Mouse (Mus musculus) stomach, postnatal 0 days (tissue): ENCODE measurements around the gene Rspo3. TPM values are rescaled to one million over a fixed set of nuclear protein-coding genes. Genes with fewer than 3 reads are reported as not detected.

Experiments
- ATAC-seq: fragments of 200-750 bp; cut with Nextera tagmentation; 2 replicates; pipeline ENCODE4 v1.8.0; 2017; ENCODE audit not compliant: low FRiP score, low TSS enrichment
- DNase-seq: peaks from one replicate; pipeline ENCODE4 v3.0.0-alpha.2; 2016; ENCODE audit warnings: low spot score
- H3K27ac ChIP-seq: fragments of 300-500 bp; sonication (generic); replicated peaks from 2 replicates; pipeline ENCODE4 v1.5.1; 2014; ENCODE audit warnings: mild to moderate bottlenecking, control low read depth
- H3K27me3 ChIP-seq: fragments of 300-500 bp; sonication (generic); 2 replicates; pipeline ENCODE4 v1.6.1; 2014; ENCODE audit warnings: low read length; ENCODE audit not compliant: control insufficient read depth, insufficient read depth
- H3K36me3 ChIP-seq: fragments of 300-500 bp; sonication (generic); 2 replicates; pipeline ENCODE4 v1.6.1; 2014; ENCODE audit warnings: low read length, mixed read lengths; ENCODE audit not compliant: control insufficient read depth, insufficient read depth
- H3K4me1 ChIP-seq: fragments of 300-500 bp; sonication (generic); replicated peaks from 2 replicates; pipeline ENCODE4 v1.6.1; 2014; ENCODE audit warnings: antibody characterized with exemption; ENCODE audit not compliant: control insufficient read depth, insufficient read depth
- H3K4me2 ChIP-seq: fragments of 300-500 bp; sonication (generic); replicated peaks from 2 replicates; pipeline ENCODE4 v1.6.1; 2014; ENCODE audit warnings: low read depth, mild to moderate bottlenecking, control low read depth, moderate library complexity
- H3K4me3 ChIP-seq: fragments of 300-500 bp; sonication (generic); 2 replicates; pipeline ENCODE4 v1.5.1; 2014; ENCODE audit warnings: low read depth, low read length, control low read depth
- H3K9ac ChIP-seq: fragments of 300-500 bp; sonication (generic); 2 replicates; pipeline ENCODE4 v1.6.1; 2014; ENCODE audit warnings: mild to moderate bottlenecking, low read length, control low read depth, mixed read lengths
- H3K9me3 ChIP-seq: fragments of 300-500 bp; sonication (generic); 2 replicates; pipeline ENCODE4 v1.6.1; 2016; ENCODE audit warnings: low read length; ENCODE audit not compliant: control insufficient read depth
- CTCF ChIP-seq: IDR thresholded peaks from 2 replicates; pipeline ENCODE4 v1.5.1; 2016; ENCODE audit warnings: antibody characterized with exemption, low read depth, mild to moderate bottlenecking, moderate library complexity
- EP300 ChIP-seq: optimal IDR thresholded peaks from 2 replicates; pipeline ENCODE3; 2016; ENCODE audit warnings: antibody characterized with exemption
- whole genome bisulfite sequencing: fragments of 180-500 bp; shearing (Covaris S2); extraction: QIAGEN DNeasy Blood & Tissue Kit; methylation state at CpG from one replicate; pipeline ENCODE4 v1.1.7; 2014; 5-methylcytosine and 5-hydroxymethylcytosine counted together
- polyA plus RNA-seq: library from polyadenylated mRNA; unstranded; fragments of >200 nt; fragmentation: Nextera tagmentation; extraction: Ambion mirVana; gene quantifications from 2 replicates; pipeline ENCODE4 v1.2.1, GENCODE M21; 2015

The Rspo3 gene
- 7.6 TPM in 2 replicates for polyA plus RNA-seq

DNA sequence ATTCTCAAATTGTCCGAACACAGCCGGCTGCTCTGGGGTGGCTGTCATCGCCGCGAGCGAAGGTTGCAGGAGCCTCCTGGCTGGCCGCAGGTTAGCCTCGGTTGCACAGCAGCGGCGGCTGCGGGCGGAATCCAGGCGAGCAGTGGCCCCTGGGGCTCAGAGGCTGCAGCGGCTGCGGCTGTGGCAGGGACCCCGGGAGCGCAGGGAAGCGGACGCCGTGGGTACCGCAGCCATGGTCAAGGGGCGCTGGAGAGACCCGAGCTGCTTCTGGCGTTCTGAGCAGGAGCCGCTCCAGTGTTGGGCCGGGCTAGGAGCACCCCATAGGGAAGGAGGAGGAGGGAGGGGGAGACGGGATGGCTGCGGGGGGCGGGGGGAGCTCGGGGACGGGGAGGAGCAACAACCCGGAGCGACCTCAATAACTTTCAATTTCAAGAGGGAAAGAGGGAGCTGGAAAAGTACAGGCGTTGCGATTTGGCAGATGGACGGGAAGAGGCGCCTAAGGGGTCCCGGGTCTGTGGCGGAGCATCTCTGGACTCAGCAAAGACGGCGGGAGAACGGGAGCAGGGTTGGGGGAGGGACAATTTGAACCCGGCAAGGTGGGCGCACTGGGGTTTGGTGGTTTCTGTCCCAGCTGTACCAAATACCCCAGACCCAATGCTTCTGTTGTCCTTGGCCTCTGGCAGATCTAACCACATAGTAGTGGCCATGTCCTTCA, at the start of gene Rspo3:
Rspo3 (minus strand) TSS at position 322 of the 715 bp plus-strand sequence.
- ATAC-seq, result peak; percentile 73; the same call in 1 of the 2 replicates
- H3K9ac ChIP-seq, result peak within 1 kb of the TSS; percentile 66
- H3K36me3 ChIP-seq, result no peaks in the 10 kb centered on the region
- no peaks in the 10 kb centered on the region; the same call in 1 of the 2 replicates for H3K27me3 ChIP-seq
- 1% methylated on average over 41 of the region's 44 CpGs for WGBS
- peak within 1 kb of the TSS; percentile 94 for H3K4me2 ChIP-seq
- no peaks in the 10 kb centered on the region for H3K4me1 ChIP-seq
- DNase-seq, result peak; percentile 47
- peak within 1 kb of the TSS; percentile 62 for H3K4me3 ChIP-seq
- H3K9me3 ChIP-seq, result no peaks in the 10 kb centered on the region
- peak within 1 kb of the TSS; percentile 35; the same call in 1 of the 2 replicates for H3K27ac ChIP-seq
- 0 out of 2 replicates have a peak, but pooled peaks have one; percentile 7 for TF ChIP-seq CTCF
- TF ChIP-seq EP300, result no peak

DNA sequence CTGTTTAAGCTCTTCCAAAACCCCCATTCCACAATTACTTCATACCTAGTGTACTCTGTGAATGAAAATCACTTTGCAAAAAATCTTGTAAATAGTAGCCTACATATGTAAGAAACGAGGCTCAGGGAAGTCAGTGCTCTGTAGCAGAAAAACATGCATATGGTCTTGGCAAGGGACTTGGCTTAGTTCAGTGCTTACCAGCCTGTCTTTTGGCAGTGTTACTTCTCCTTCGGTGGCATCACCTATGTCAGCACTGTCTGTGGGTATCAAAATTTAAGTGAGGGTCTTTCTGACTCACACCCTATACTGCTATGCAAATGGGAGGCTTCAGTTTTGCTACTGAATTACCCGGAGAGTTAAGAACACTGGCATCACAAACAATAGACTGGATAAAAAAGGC, 46.3 kb upstream of the Rspo3 start:
- H3K9me3 ChIP-seq, result no peaks in the 10 kb centered on the region
- no peak overlapping the region for H3K27ac ChIP-seq
- DNase-seq (no peak), ATAC-seq (no peak)
- H3K4me2 ChIP-seq, result no peak overlapping the region
- H3K27me3 ChIP-seq, result no peaks in the 10 kb centered on the region
- H3K9ac ChIP-seq, result no peak overlapping the region
- H3K4me3 ChIP-seq, result no peak overlapping the region
- no peaks in the 10 kb centered on the region for H3K36me3 ChIP-seq
- 67% methylated on average over 3 of the region's 3 CpGs for WGBS
- TF ChIP-seq EP300 (no peak), CTCF (no peak)
- H3K4me1 ChIP-seq, result no peaks in the 10 kb centered on the region

DNA sequence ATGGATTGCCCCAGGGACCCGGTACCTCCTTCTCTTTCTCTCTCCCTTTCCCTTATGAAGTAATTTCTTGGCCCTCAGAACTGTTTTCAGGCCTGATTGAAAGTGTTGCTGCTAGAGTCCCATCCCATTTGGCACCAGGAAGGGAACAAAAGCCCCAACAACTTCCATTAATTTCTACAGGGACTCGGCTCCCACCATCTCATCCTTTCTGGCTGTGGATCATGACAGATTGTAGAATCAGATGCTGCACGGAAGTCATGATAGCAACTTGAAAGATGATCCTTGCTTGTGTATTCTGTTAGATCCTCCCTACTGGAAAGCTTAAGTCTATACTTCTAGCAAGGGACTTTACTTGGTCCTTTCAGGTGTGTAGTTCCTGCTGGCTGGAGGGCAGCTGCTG, 45.8 kb upstream of the Rspo3 start:
- H3K27me3 ChIP-seq, result no peaks in the 10 kb centered on the region
- no peaks in the 10 kb centered on the region for H3K9me3 ChIP-seq
- ATAC-seq (no peak), DNase-seq (no peak)
- no peak overlapping the region for H3K4me2 ChIP-seq
- H3K4me1 ChIP-seq, result no peaks in the 10 kb centered on the region
- H3K27ac ChIP-seq, result no peak overlapping the region
- H3K36me3 ChIP-seq, result no peaks in the 10 kb centered on the region
- no peak overlapping the region for H3K9ac ChIP-seq
- WGBS, result 55% methylated on average over 3 of the region's 3 CpGs
- H3K4me3 ChIP-seq, result no peak overlapping the region
- no peak for TF ChIP-seq EP300
- no peak for TF ChIP-seq CTCF

DNA sequence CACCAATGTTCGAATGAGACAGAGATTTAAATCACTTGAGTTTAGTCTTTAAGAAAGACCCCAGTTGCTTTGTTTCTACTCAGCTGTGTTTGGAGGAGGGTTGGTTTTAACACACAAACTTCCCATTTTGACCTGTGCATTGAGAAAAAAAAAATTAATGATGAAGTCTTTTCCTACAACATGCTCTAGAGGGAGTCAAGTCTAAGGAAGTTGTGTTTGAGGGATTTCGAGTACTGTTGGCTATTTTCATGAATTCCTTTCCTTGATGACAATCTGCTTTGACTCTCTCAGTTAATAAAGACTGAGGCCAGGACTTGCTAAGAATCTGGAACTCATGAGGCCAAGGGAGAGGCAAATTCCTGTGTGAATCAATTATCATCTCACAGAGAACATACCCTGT, 20.3 kb upstream of the Rspo3 start:
- Histone ChIP-seq H3K9ac (no peak overlapping the region), H3K4me2 (no peak overlapping the region), H3K36me3 (no peaks in the 10 kb centered on the region), H3K9me3 (no peaks in the 10 kb centered on the region), H3K4me1 (no peaks in the 10 kb centered on the region), H3K4me3 (no peak overlapping the region), H3K27me3 (no peaks in the 10 kb centered on the region), H3K27ac (no peak overlapping the region)
- TF ChIP-seq CTCF (peak; percentile 49), EP300 (no peak)
- no peak for DNase-seq
- ATAC-seq, result no peak
- WGBS, result 45% methylated on average over 2 of the region's 2 CpGs

DNA sequence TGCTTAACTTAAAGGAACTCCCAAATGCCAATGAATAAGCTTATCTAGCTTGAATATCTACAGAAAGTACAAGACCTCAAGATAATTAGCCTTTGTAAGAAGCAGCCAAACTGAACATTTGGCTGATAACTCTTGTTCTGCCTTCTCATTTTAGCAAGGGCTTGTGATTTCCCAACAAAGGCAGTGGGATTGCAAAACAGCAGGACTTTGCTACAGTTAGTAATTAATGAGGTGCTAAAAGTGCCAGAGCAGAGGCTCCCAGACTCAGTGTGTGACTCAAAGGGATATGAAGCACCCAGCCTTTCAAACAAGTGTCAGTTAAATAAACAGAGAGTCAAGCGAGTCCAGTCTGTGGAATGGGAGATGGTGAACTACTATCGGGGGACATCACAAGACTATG, 18.7 kb upstream of the Rspo3 start:
- H3K27me3 ChIP-seq, result no peaks in the 10 kb centered on the region
- DNase-seq (no peak), ATAC-seq (no peak)
- H3K4me1 ChIP-seq, result no peaks in the 10 kb centered on the region
- 25% methylated on average over 2 of the region's 2 CpGs for WGBS
- no peak overlapping the region for H3K4me2 ChIP-seq
- no peak overlapping the region for H3K9ac ChIP-seq
- H3K36me3 ChIP-seq, result no peaks in the 10 kb centered on the region
- no peak overlapping the region for H3K4me3 ChIP-seq
- TF ChIP-seq EP300 (no peak), CTCF (no peak)
- H3K27ac ChIP-seq, result no peak overlapping the region
- H3K9me3 ChIP-seq, result no peaks in the 10 kb centered on the region

DNA sequence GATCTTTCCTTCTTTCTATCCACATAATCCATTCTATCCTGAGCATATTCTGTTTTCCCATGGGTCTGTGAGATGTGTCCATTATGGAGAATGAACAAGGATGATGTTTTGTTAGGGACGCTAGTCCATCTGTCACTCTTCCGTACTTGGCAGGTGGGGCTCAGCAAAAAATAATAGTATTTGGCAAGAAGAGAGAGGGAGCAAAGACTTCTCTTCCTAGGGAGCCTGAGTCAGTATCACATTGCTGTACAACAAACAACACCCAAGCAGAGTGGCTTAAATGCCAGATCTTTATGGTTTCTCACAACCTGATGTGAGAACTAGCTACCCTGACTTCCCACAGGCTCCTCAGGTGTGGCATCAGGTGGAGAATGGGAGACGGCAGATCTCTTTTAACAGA, 7.3 kb upstream of the Rspo3 start:
- Histone ChIP-seq H3K27me3 (no peaks in the 10 kb centered on the region), H3K36me3 (no peaks in the 10 kb centered on the region), H3K4me2 (no peak overlapping the region), H3K9ac (no peak overlapping the region), H3K27ac (no peak overlapping the region), H3K4me1 (no peaks in the 10 kb centered on the region), H3K9me3 (no peaks in the 10 kb centered on the region), H3K4me3 (no peak overlapping the region)
- ATAC-seq (no peak), DNase-seq (no peak)
- 72% methylated on average over 3 of the region's 3 CpGs for WGBS
- no peak for TF ChIP-seq EP300
- TF ChIP-seq CTCF, result no peak
